Mouse (Mus musculus) thymus, adult 2 months (tissue): ENCODE measurements around the gene Mphosph9.
A peak's percentile ranks its signal among the peaks of the same experiment; 100 is the strongest.

ENCODE experiments used
- CTCF ChIP-seq: fragments of 200-500 bp; IDR thresholded peaks from 2 replicates; pipeline ENCODE4 v1.5.1; 2012; ENCODE audit warnings: mild to moderate bottlenecking, control low read depth, low read length, moderate library complexity, borderline replicate concordance; ENCODE audit not compliant: control insufficient read depth, poor library complexity, insufficient read depth; ENCODE audit errors: extremely low read depth
- POLR2A ChIP-seq: fragments of 200-500 bp; IDR thresholded peaks from 2 replicates; pipeline ENCODE4 v1.6.1; 2012; ENCODE audit warnings: mild to moderate bottlenecking, low read length, control low read depth, moderate library complexity; ENCODE audit not compliant: control insufficient read depth, poor library complexity, insufficient read depth; ENCODE audit errors: extremely low read depth

GRCm38 (mm10) chr5:124213588-124214469 lies 113.9 kb downstream of the Mphosph9 start:
- TF ChIP-seq CTCF, result no peak
- peak; percentile 25; the same call in 1 of the 2 replicates for TF ChIP-seq POLR2A
